Mouse (Mus musculus) G1E (cell line): ENCODE results near the gene Ric8a. TPM values are rescaled to one million over a fixed set of nuclear protein-coding genes. Genes with fewer than 3 reads are reported as not detected.

Source experiments
- ATAC-seq: 2 replicates; pipeline ENCODE4 v1.8.0; 2016; ENCODE audit warnings: mild to moderate bottlenecking; ENCODE audit not compliant: insufficient number of reproducible peaks, poor library complexity, low FRiP score, severe bottlenecking; ENCODE audit errors: extremely low read depth
- DNase-seq: peaks from one replicate; pipeline ENCODE4 v3.0.0; 2012; ENCODE audit warnings: low spot score
- H3K27me3 ChIP-seq: 2 replicates; pipeline ENCODE4 v1.6.1; 2012; ENCODE audit warnings: mild to moderate bottlenecking, low read length, inconsistent platforms; ENCODE audit not compliant: insufficient read depth
- H3K36me3 ChIP-seq: replicated peaks from 2 replicates; pipeline ENCODE3; 2012; ENCODE audit warnings: mild to moderate bottlenecking, inconsistent platforms
- H3K4me1 ChIP-seq: 2 replicates; pipeline ENCODE4 v1.6.1; 2012; ENCODE audit warnings: low read depth, low read length, inconsistent platforms, mixed read lengths; ENCODE audit not compliant: insufficient read depth
- H3K4me3 ChIP-seq: 2 replicates; pipeline ENCODE4 v1.5.1; 2012; ENCODE audit warnings: low read depth, mild to moderate bottlenecking, inconsistent platforms, low read length, moderate library complexity, mixed read lengths
- H3K9me3 ChIP-seq: replicated peaks from 2 replicates; pipeline ENCODE4 v1.6.1; 2012; ENCODE audit warnings: inconsistent platforms
- CTCF ChIP-seq: IDR thresholded peaks from 2 replicates; pipeline ENCODE4 v1.5.1; 2012; ENCODE audit warnings: low read depth, low read length, inconsistent platforms, mixed read lengths
- GATA1 ChIP-seq: IDR thresholded peaks from 2 replicates; pipeline ENCODE4 v1.6.1; 2012; ENCODE audit warnings: borderline replicate concordance, low read length, inconsistent platforms, mixed read lengths
- GATA2 ChIP-seq: IDR thresholded peaks from 2 replicates; pipeline ENCODE4 v1.6.1; 2012; ENCODE audit warnings: low read depth, low read length, inconsistent platforms, borderline replicate concordance
- POLR2AphosphoS5 ChIP-seq: IDR thresholded peaks from 2 replicates; pipeline ENCODE4 v1.6.1; 2012; ENCODE audit warnings: low read depth, low read length, inconsistent platforms; ENCODE audit not compliant: insufficient replicate concordance
- TAL1 ChIP-seq: conservative IDR thresholded peaks from 2 replicates; pipeline ENCODE4 v1.6.1; 2012; ENCODE audit warnings: low read depth, low read length, inconsistent platforms, mixed read lengths
- polyA plus RNA-seq: library from polyadenylated mRNA; stranded (reverse); fragments of >175 nt; gene quantifications from 2 replicates; pipeline ENCODE4 v1.2.3, GENCODE M21; 2012
- total RNA-seq, 2 experiments: library from RNA; stranded (forward) in 1 of 2; stranded (reverse) in 1 of 2; fragments of 200-1000 nt in 1 of 2; fragments of >200 nt in 1 of 2; fragmentation: Nextera tagmentation in 1 of 2; gene quantifications; 2 replicates each; pipeline ENCODE4 v1.2.3; 2014 to 2017

Ric8a gene
- total and polyA plus RNA-seq, 3 experiments, result 21.1 to 29.5 (median 28.4) TPM

DNA sequence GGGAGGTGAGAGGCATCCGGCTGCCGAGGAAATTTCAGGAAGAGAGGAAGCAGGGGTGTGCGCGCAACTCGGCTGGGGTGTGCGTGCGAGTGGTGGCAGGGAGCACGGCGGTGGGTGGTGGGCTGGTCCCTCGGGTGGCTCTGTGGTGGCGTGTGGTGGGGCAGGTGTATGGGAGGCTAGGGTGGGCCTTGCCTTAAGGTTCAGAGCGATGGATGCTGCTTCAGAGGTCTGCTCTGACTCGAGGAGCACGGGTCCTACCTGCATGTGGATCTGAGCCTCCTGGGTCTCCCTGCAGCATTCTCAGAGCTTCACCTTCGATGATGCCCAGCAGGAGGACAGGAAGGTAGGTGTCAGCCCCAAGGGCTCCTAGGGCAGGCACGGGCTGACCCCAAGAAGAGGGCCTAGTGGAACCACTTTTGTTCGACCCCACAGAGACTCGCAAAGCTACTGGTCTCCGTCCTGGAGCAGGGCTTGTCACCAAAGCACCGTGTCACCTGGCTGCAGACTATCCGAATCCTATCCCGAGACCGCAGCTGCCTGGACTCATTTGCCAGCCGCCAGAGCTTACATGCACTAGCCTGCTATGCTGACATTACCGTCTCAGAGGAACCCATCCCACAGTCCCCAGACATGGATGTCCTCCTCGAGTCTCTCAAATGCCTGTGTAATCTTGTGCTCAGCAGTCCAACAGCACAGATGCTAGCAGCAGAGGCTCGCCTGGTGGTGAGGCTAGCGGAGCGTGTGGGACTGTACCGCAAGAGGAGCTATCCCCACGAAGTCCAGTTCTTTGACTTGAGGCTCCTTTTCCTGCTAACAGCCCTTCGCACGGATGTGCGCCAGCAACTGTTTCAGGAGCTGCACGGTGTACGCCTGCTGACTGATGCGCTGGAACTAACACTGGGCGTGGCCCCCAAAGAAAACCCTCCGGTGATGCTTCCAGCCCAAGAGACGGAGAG lies 1.1 kb downstream of the Ric8a start, which contains the start of gene Bet1l:
Gene Bet1l (minus strand): TSS at position 28 of the 956 bp plus-strand sequence.
- DNase-seq, result peak; percentile 35
- Histone ChIP-seq H3K36me3 (peaks cover 75% of the 10 kb centered on the region), H3K9me3 (no peaks in the 10 kb centered on the region), H3K27me3 (no peaks in the 10 kb centered on the region), H3K4me1 (peaks cover 65% of the 10 kb centered on the region), H3K4me3 (peak within 1 kb of the TSS; percentile 95)
- no peak for ATAC-seq
- TF ChIP-seq POLR2AphosphoS5 (no peak), CTCF (no peak), GATA1 (no peak), GATA2 (no peak), TAL1 (no peak)

DNA sequence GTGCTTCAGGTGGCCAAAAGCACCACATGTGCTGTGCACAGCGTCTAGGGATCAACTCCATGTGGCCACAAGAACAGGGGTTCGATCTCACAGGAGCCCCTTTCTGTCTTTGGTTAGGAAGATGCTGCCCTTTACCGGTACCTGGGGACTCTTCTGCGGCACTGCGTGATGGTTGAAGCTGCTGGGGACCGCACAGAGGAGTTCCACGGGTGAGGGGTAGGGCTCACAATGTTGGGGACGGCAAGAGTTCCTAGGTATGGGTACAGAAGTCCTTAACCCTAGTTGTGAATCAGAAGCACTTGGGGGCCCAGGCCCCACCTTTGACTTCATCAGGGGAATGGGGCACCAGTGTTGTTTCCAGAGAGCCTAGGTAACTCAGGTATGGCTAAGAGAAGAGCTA lies 2.0 kb downstream of the Ric8a start:
- DNase-seq, result no peak
- ATAC-seq, result no peak
- Histone ChIP-seq H3K4me3 (peak overlapping the region; percentile 95), H3K36me3 (peaks cover 75% of the 10 kb centered on the region), H3K9me3 (no peaks in the 10 kb centered on the region), H3K27me3 (no peaks in the 10 kb centered on the region), H3K4me1 (peaks cover 57% of the 10 kb centered on the region)
- TF ChIP-seq POLR2AphosphoS5, result no peak
- TF ChIP-seq TAL1, result no peak
- TF ChIP-seq CTCF, result no peak
- no peak for TF ChIP-seq GATA1
- no peak for TF ChIP-seq GATA2

DNA sequence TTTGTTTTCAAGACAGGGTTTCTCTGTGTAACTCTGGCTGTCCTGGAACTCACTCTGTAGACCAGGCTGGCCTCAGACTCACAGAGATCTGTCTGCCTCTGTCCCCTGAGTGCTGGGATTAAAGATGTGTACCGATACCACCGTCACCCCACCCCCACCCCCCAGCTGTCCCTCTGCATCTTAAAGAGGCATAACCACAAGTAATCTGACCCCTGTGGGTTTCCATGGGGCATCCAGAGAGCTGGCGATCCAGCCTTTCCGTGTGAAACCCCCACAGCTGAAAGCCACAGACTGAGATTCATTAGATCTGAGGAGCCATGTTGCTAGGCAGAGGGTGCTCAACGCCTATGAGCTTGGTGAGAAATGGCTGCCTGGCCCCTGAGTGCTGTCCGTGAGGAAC lies 3.2 kb downstream of the Ric8a start:
- Histone ChIP-seq H3K27me3 (no peaks in the 10 kb centered on the region), H3K4me3 (no peak overlapping the region), H3K9me3 (no peaks in the 10 kb centered on the region), H3K4me1 (peaks cover 44% of the 10 kb centered on the region), H3K36me3 (peaks cover 75% of the 10 kb centered on the region)
- ATAC-seq (no peak), DNase-seq (no peak)
- TF ChIP-seq TAL1, result no peak
- TF ChIP-seq POLR2AphosphoS5, result no peak
- no peak for TF ChIP-seq GATA2
- TF ChIP-seq GATA1, result no peak
- no peak for TF ChIP-seq CTCF

GRCm38 (mm10) chr7:140860728-140861127 lies 4.0 kb downstream of the Ric8a start:
- Histone ChIP-seq H3K36me3 (peaks cover 79% of the 10 kb centered on the region), H3K27me3 (no peaks in the 10 kb centered on the region), H3K4me1 (peaks cover 37% of the 10 kb centered on the region), H3K4me3 (no peak overlapping the region), H3K9me3 (no peaks in the 10 kb centered on the region)
- TF ChIP-seq POLR2AphosphoS5 (no peak), GATA1 (no peak), CTCF (no peak), GATA2 (no peak), TAL1 (no peak)
- no peak for DNase-seq
- no peak for ATAC-seq

GRCm38 (mm10) chr7:140864761-140865160 lies 8.0 kb downstream of the Ric8a start:
- TF ChIP-seq TAL1 (no peak), POLR2AphosphoS5 (0 out of 2 replicates have a peak, but pooled peaks have one; percentile 38)
- DNase-seq (no peak), ATAC-seq (no peak)
- Histone ChIP-seq H3K9me3 (no peaks in the 10 kb centered on the region), H3K27me3 (no peaks in the 10 kb centered on the region), H3K36me3 (peaks cover 95% of the 10 kb centered on the region), H3K4me3 (no peak overlapping the region), H3K4me1 (peaks cover 9% of the 10 kb centered on the region)

- H3K36me3 ChIP-seq, result peaks cover 88% of the 10 kb centered on the region
Measured at GRCm38 (mm10) chr7:140874224-140874623, 17.5 kb downstream of the Ric8a start.

More at GRCm38 (mm10) chr7:140874224-140874623, 17.5 kb downstream of the Ric8a start:
- Histone ChIP-seq H3K4me3 (no peak overlapping the region), H3K4me1 (peaks cover 26% of the 10 kb centered on the region), H3K27me3 (no peaks in the 10 kb centered on the region), H3K9me3 (no peaks in the 10 kb centered on the region)
- ATAC-seq (no peak), DNase-seq (no peak)
- no peak for TF ChIP-seq CTCF
- TF ChIP-seq TAL1, result no peak
- no peak for TF ChIP-seq GATA2
- no peak for TF ChIP-seq POLR2AphosphoS5
- TF ChIP-seq GATA1, result no peak
